25 mouse cellular contexts compared by ENCODE assay signal in genomic region chr4:149802269-149802668, GRCm38 (mm10). TPM values are rescaled to one million over a fixed set of nuclear protein-coding genes. Genes with fewer than 3 reads are reported as not detected.
DNase-seq lines count a peak whose midpoint lies in the region; ATAC-seq and TF ChIP-seq lines count a peak whose summit lies in the region.
"Had no signal": no experiment of that assay in that cellular context is flagged by ENCODE, and none has a peak within 500 bp of the region (broad histone marks: within the 10 kb centered on the region; RNA-seq: fewer than 3 reads in every experiment).

No protein-coding gene starts in this region.

- no peak overlapping the region for H3K9ac ChIP-seq in embryonic facial prominence, embryonic 11.5 days (replicated peaks; ENCODE audit: low read length)
- no peak overlapping the region for H3K9ac ChIP-seq in kidney, embryonic 15.5 days
- no peak overlapping the region for H3K9ac ChIP-seq in midbrain, embryonic 11.5 days (ENCODE audit: low read length)
- no peak overlapping the region for H3K9ac ChIP-seq in midbrain, postnatal 0 days (replicated peaks; ENCODE audit: low read length, poor library complexity, severe bottlenecking)
- H3K9ac ChIP-seq: forebrain, embryonic 13.5 days; heart, embryonic 13.5 days; liver, embryonic 14.5 days; midbrain, embryonic 12.5 days; stomach, embryonic 15.5 days had no signal

- H3K4me1 ChIP-seq in embryonic facial prominence, embryonic 11.5 days (ENCODE audit: control insufficient read depth, insufficient read depth, low read length): peaks cover 5% of the 10 kb centered on the region; the same call in 1 of the 2 replicates
- peaks cover 55% of the 10 kb centered on the region for H3K4me1 ChIP-seq in embryonic facial prominence, embryonic 10.5 days
- H3K4me1 ChIP-seq in kidney, embryonic 15.5 days: peaks cover 48% of the 10 kb centered on the region
- peaks cover 11% of the 10 kb centered on the region for H3K4me1 ChIP-seq in midbrain, embryonic 11.5 days (ENCODE audit: control insufficient read depth, insufficient read depth, low read length)
- H3K4me1 ChIP-seq in midbrain, postnatal 0 days (ENCODE audit: insufficient read depth, low read length): no peaks in the 10 kb centered on the region
- H3K4me1 ChIP-seq: forebrain, embryonic 13.5 days had no signal

- TF ChIP-seq CTCF in midbrain, postnatal 0 days (IDR thresholded peaks at IDR 0.05): no peak

- ATAC-seq in embryonic facial prominence, embryonic 11.5 days (replicated peaks; ENCODE audit: insufficient number of reproducible peaks, low FRiP score, low TSS enrichment, low read depth): no peak
- ATAC-seq in kidney, embryonic 15.5 days (replicated peaks; ENCODE audit: low FRiP score): peak; percentile 55
- no peak for ATAC-seq in midbrain, embryonic 11.5 days (ENCODE audit: low FRiP score)
- ATAC-seq in midbrain, postnatal 0 days (ENCODE audit: low FRiP score): no peak
- ATAC-seq: CD4-positive, CD25-positive, alpha-beta regulatory T cell, adult 4 months; forebrain, embryonic 13.5 days; intestine, embryonic 16.5 days had no signal

- no peaks in the 10 kb centered on the region for H3K27me3 ChIP-seq in embryonic facial prominence, embryonic 11.5 days (ENCODE audit: control insufficient read depth, insufficient read depth, low read length)
- H3K27me3 ChIP-seq in embryonic facial prominence, embryonic 10.5 days (replicated peaks; ENCODE audit: low read depth, poor library complexity, severe bottlenecking): peaks cover 30% of the 10 kb centered on the region
- H3K27me3 ChIP-seq in kidney, embryonic 15.5 days: no peaks in the 10 kb centered on the region
- peaks cover 26% of the 10 kb centered on the region for H3K27me3 ChIP-seq in midbrain, embryonic 11.5 days (ENCODE audit: control insufficient read depth, insufficient read depth, low read length)
- peaks cover 2% of the 10 kb centered on the region; the same call in 1 of the 2 replicates for H3K27me3 ChIP-seq in midbrain, postnatal 0 days (ENCODE audit: insufficient read depth, low read length)
- H3K27me3 ChIP-seq: heart, embryonic 13.5 days; stomach, embryonic 15.5 days had no signal

- peak; percentile 39 for DNase-seq in embryonic facial prominence, embryonic 11.5 days (ENCODE audit: low spot score)
- DNase-seq in embryonic facial prominence, embryonic 10.5 days (ENCODE audit: low spot score): no peak
- DNase-seq in kidney, postnatal 25 days: no peak
- DNase-seq in midbrain, embryonic 11.5 days (ENCODE audit: low spot score, missing footprints): peak; percentile 67
- no peak for DNase-seq in midbrain, postnatal 0 days (ENCODE audit: low spot score)
- no peak for DNase-seq in left cerebral cortex, postnatal 36 days (ENCODE audit: low spot score in 2 of 2)
- DNase-seq: adrenal gland, adult 2 months; cerebellum, adult 8-10 months; cerebellum, postnatal 25 days; gastrocnemius, postnatal 10 days; heart, postnatal 10 days; layer of hippocampus, adult 9-11 months; liver; lung, adult 2 months; lung, postnatal 14 days; right cerebral cortex, postnatal 25 days; thymus, postnatal 14 days had no signal

- H3K4me3 ChIP-seq in embryonic facial prominence, embryonic 11.5 days (ENCODE audit: low read depth, low read length): no peak overlapping the region
- H3K4me3 ChIP-seq in embryonic facial prominence, embryonic 10.5 days: no peak overlapping the region
- no peak overlapping the region for H3K4me3 ChIP-seq in kidney, embryonic 15.5 days (replicated peaks)
- H3K4me3 ChIP-seq in midbrain, embryonic 11.5 days (ENCODE audit: low read depth, low read length): no peak overlapping the region
- no peak overlapping the region for H3K4me3 ChIP-seq in midbrain, postnatal 0 days (ENCODE audit: low read depth, low read length)
- H3K4me3 ChIP-seq: forebrain, embryonic 13.5 days; heart, embryonic 13.5 days; midbrain, embryonic 12.5 days; stomach, embryonic 15.5 days had no signal

- WGBS in embryonic facial prominence, embryonic 11.5 days: 31% methylated on average over 9 of the region's 9 CpGs
- 38% methylated on average over 9 of the region's 9 CpGs for WGBS in embryonic facial prominence, embryonic 10.5 days
- 28% methylated on average over 9 of the region's 9 CpGs for WGBS in kidney, embryonic 15.5 days
- 15% methylated on average over 9 of the region's 9 CpGs for WGBS in midbrain, embryonic 11.5 days
- WGBS in midbrain, postnatal 0 days: 18% methylated on average over 9 of the region's 9 CpGs

- no peaks in the 10 kb centered on the region for H3K36me3 ChIP-seq in embryonic facial prominence, embryonic 11.5 days (replicated peaks; ENCODE audit: control insufficient read depth, insufficient read depth, low read depth, low read length)
- H3K36me3 ChIP-seq in embryonic facial prominence, embryonic 10.5 days (replicated peaks): no peaks in the 10 kb centered on the region
- H3K36me3 ChIP-seq in kidney, embryonic 15.5 days: no peaks in the 10 kb centered on the region
- no peaks in the 10 kb centered on the region for H3K36me3 ChIP-seq in midbrain, embryonic 11.5 days (ENCODE audit: control insufficient read depth, insufficient read depth, low read length)
- no peaks in the 10 kb centered on the region for H3K36me3 ChIP-seq in midbrain, postnatal 0 days (ENCODE audit: insufficient read depth, low read length)
- H3K36me3 ChIP-seq: heart, embryonic 13.5 days; midbrain, embryonic 12.5 days; stomach, embryonic 15.5 days had no signal

- no peak overlapping the region for H3K4me2 ChIP-seq in embryonic facial prominence, embryonic 11.5 days (ENCODE audit: low read depth, low read length)
- no peak overlapping the region for H3K4me2 ChIP-seq in kidney, embryonic 15.5 days
- no peak overlapping the region for H3K4me2 ChIP-seq in midbrain, embryonic 11.5 days
- no peak overlapping the region for H3K4me2 ChIP-seq in midbrain, postnatal 0 days (ENCODE audit: low read depth, low read length, poor library complexity, severe bottlenecking)
- H3K4me2 ChIP-seq: forebrain, embryonic 13.5 days; heart, embryonic 13.5 days; midbrain, embryonic 12.5 days; stomach, embryonic 15.5 days had no signal

- intact Hi-C loops in left cerebral cortex, postnatal 36 days (cut with DNase I): no loop called here

- H3K27ac ChIP-seq in embryonic facial prominence, embryonic 11.5 days (replicated peaks; ENCODE audit: low read depth, low read length): no peak overlapping the region
- H3K27ac ChIP-seq in embryonic facial prominence, embryonic 10.5 days (replicated peaks): no peak overlapping the region
- peak overlapping the region; percentile 73 for H3K27ac ChIP-seq in kidney, embryonic 15.5 days
- no peak overlapping the region for H3K27ac ChIP-seq in midbrain, embryonic 11.5 days (ENCODE audit: low read depth, low read length)
- H3K27ac ChIP-seq in midbrain, postnatal 0 days (ENCODE audit: low read depth, low read length): no peak overlapping the region
- H3K27ac ChIP-seq: forebrain, embryonic 13.5 days; heart, embryonic 13.5 days; liver, embryonic 14.5 days; midbrain, embryonic 12.5 days; stomach, embryonic 15.5 days had no signal

- H3K9me3 ChIP-seq in embryonic facial prominence, embryonic 11.5 days (replicated peaks; ENCODE audit: control insufficient read depth, low read length): no peaks in the 10 kb centered on the region
- no peaks in the 10 kb centered on the region for H3K9me3 ChIP-seq in embryonic facial prominence, embryonic 10.5 days
- H3K9me3 ChIP-seq in kidney, embryonic 15.5 days (replicated peaks): no peaks in the 10 kb centered on the region
- no peaks in the 10 kb centered on the region for H3K9me3 ChIP-seq in midbrain, embryonic 11.5 days (ENCODE audit: control insufficient read depth, low read length)
- no peaks in the 10 kb centered on the region for H3K9me3 ChIP-seq in midbrain, postnatal 0 days (ENCODE audit: low read length)
- H3K9me3 ChIP-seq: forebrain, embryonic 13.5 days; heart, embryonic 13.5 days; midbrain, embryonic 12.5 days; stomach, embryonic 15.5 days had no signal

RNA-seq across cellular contexts. Expression of gene Slc25a33, which starts 28.2 kb away (rescaled TPM):
- 18.4 and 20.1 TPM in 2 replicates for polyA plus RNA-seq in embryonic facial prominence, embryonic 11.5 days (2014; fragmentation: Nextera tagmentation; extraction: Ambion mirVana)
- 17.6 and 18.7 TPM in 2 replicates for polyA plus RNA-seq in embryonic facial prominence, embryonic 10.5 days (2016; fragmentation: Nextera tagmentation; extraction: Ambion mirVana)
- 14.2 and 16.0 TPM in 2 replicates for polyA plus RNA-seq in kidney, embryonic 15.5 days (2015; fragmentation: Nextera tagmentation; extraction: Ambion mirVana)
- 18.6 and 21.4 TPM in 2 replicates for polyA plus RNA-seq in midbrain, embryonic 11.5 days (2014; fragmentation: Nextera tagmentation; extraction: Ambion mirVana)
- 16.6 and 19.8 TPM in 2 replicates for total RNA-seq in midbrain, postnatal 0 days (2014; rRNA removed)
- 32.7 and 34.8 TPM in 2 replicates for polyA plus RNA-seq in midbrain, postnatal 0 days (2015; fragmentation: Nextera tagmentation; extraction: Ambion mirVana)
- 10 to 100 TPM; 31.9 to 34.6 TPM for total RNA-seq in left cerebral cortex, postnatal 36 days (2021)

Comparison
In these comparisons a context has a peak if more than half of its experiments do, and no peak if none do; other contexts are left out.
1. DNase-seq: peak in embryonic facial prominence, embryonic 11.5 days (single experiment) and midbrain, embryonic 11.5 days (single experiment); none in embryonic facial prominence, embryonic 10.5 days (single experiment), kidney, postnatal 25 days (0 of 2), midbrain, postnatal 0 days (single experiment) and left cerebral cortex, postnatal 36 days (0 of 2).